Mouse (Mus musculus) olfactory bulb, adult 2 months (tissue): ENCODE measurements around the gene Fxyd4.

Experiments used
- CTCF ChIP-seq: fragments of 200-500 bp; IDR thresholded peaks from 2 replicates; pipeline ENCODE4 v1.5.1; 2012; ENCODE audit warnings: low read depth, mild to moderate bottlenecking, low read length, moderate library complexity; ENCODE audit not compliant: insufficient read depth
- POLR2A ChIP-seq: fragments of 200-500 bp; IDR thresholded peaks from 2 replicates; pipeline ENCODE4 v1.6.1; 2012; ENCODE audit warnings: mild to moderate bottlenecking, low read depth, low read length, moderate library complexity; ENCODE audit not compliant: insufficient read depth

- TF ChIP-seq CTCF = no peak
- no peak for TF ChIP-seq POLR2A
Measured at GRCm38 (mm10) chr6:117897800-117898199, 39.7 kb downstream of the Fxyd4 start.
